ENCODE assay signal across 18 mouse cellular contexts in genomic region chr5:139949975-139950578, GRCm38 (mm10). TPM values are rescaled to one million over a fixed set of nuclear protein-coding genes. Genes with fewer than 3 reads are reported as not detected.
A peak's percentile ranks its signal among the peaks of the same experiment; 100 is the strongest.
DNase-seq lines count a peak whose midpoint lies in the region; ATAC-seq and TF ChIP-seq lines count a peak whose summit lies in the region.
"Had no signal": no experiment of that assay in that cellular context is flagged by ENCODE, and none has a peak within 500 bp of the region (broad histone marks: within the 10 kb centered on the region; RNA-seq: fewer than 3 reads in every experiment).

No protein-coding gene starts in this region.

- no peaks in the 10 kb centered on the region for H3K27me3 ChIP-seq in midbrain, embryonic 12.5 days
- no peaks in the 10 kb centered on the region for H3K27me3 ChIP-seq in midbrain, postnatal 0 days (ENCODE audit: insufficient read depth, low read length)
- no peaks in the 10 kb centered on the region for H3K27me3 ChIP-seq in hindbrain, embryonic 12.5 days
- H3K27me3 ChIP-seq in limb, embryonic 14.5 days (ENCODE audit: control insufficient read depth, insufficient read depth, low read length): no peaks in the 10 kb centered on the region
- H3K27me3 ChIP-seq: liver, embryonic 12.5 days had no signal

- H3K36me3 ChIP-seq in midbrain, embryonic 12.5 days: no peaks in the 10 kb centered on the region
- H3K36me3 ChIP-seq in midbrain, postnatal 0 days (ENCODE audit: insufficient read depth, low read length): no peaks in the 10 kb centered on the region
- no peaks in the 10 kb centered on the region for H3K36me3 ChIP-seq in hindbrain, embryonic 12.5 days
- no peaks in the 10 kb centered on the region for H3K36me3 ChIP-seq in limb, embryonic 14.5 days (ENCODE audit: control insufficient read depth, insufficient read depth, low read length)
- H3K36me3 ChIP-seq: liver, embryonic 12.5 days had no signal

- H3K4me2 ChIP-seq in midbrain, embryonic 12.5 days (replicated peaks): no peak overlapping the region
- H3K4me2 ChIP-seq in midbrain, postnatal 0 days (ENCODE audit: low read depth, low read length, poor library complexity, severe bottlenecking): no peak overlapping the region
- no peak overlapping the region for H3K4me2 ChIP-seq in hindbrain, embryonic 12.5 days (replicated peaks)
- no peak overlapping the region for H3K4me2 ChIP-seq in limb, embryonic 14.5 days (replicated peaks; ENCODE audit: low read depth, low read length, severe bottlenecking)
- H3K4me2 ChIP-seq: liver, embryonic 12.5 days; lung, embryonic 14.5 days had no signal

- 76% methylated on average over 11 of the region's 11 CpGs for WGBS in midbrain, embryonic 12.5 days
- 51% methylated on average over 11 of the region's 11 CpGs for WGBS in midbrain, postnatal 0 days
- 75% methylated on average over 11 of the region's 11 CpGs for WGBS in hindbrain, embryonic 12.5 days
- WGBS in limb, embryonic 14.5 days: 42% methylated on average over 11 of the region's 11 CpGs

- no peak for DNase-seq in midbrain, postnatal 0 days (ENCODE audit: low spot score)
- peak; percentile 66 for DNase-seq in limb, embryonic 14.5 days (ENCODE audit: low spot score)
- DNase-seq in heart, postnatal 25 days (ENCODE audit: low spot score): no peak
- no peak for DNase-seq in thymus, postnatal 36 days
- no peak for DNase-seq in heart, postnatal 10 days
- DNase-seq: adrenal gland, adult 2 months; cerebellum, adult 18-20 months; cerebellum, postnatal 36 days; gastrocnemius, postnatal 25 days; kidney, adult 8-10 months; lung, embryonic 14.5 days had no signal

- peak overlapping the region; percentile 54 for H3K27ac ChIP-seq in midbrain, embryonic 12.5 days (replicated peaks)
- no peak overlapping the region for H3K27ac ChIP-seq in midbrain, postnatal 0 days (ENCODE audit: low read depth, low read length)
- H3K27ac ChIP-seq in hindbrain, embryonic 12.5 days: peak overlapping the region; percentile 26
- H3K27ac ChIP-seq in limb, embryonic 14.5 days (replicated peaks; ENCODE audit: low read depth, low read length): peak overlapping the region; percentile 39; the same call in 1 of the 2 replicates
- H3K27ac ChIP-seq: liver, embryonic 12.5 days had no signal

- TF ChIP-seq CTCF in midbrain, postnatal 0 days (IDR thresholded peaks at IDR 0.05): no peak

- H3K4me1 ChIP-seq in midbrain, embryonic 12.5 days: peaks cover 18% of the 10 kb centered on the region
- H3K4me1 ChIP-seq in midbrain, postnatal 0 days (ENCODE audit: insufficient read depth, low read length): peaks cover 3% of the 10 kb centered on the region; the same call in 1 of the 2 replicates
- peaks cover 15% of the 10 kb centered on the region for H3K4me1 ChIP-seq in hindbrain, embryonic 12.5 days
- H3K4me1 ChIP-seq in limb, embryonic 14.5 days (ENCODE audit: control insufficient read depth, insufficient read depth, low read length): peaks cover 14% of the 10 kb centered on the region; the same call in 1 of the 2 replicates
- H3K4me1 ChIP-seq: liver, embryonic 12.5 days had no signal

- TF ChIP-seq POLR2A in limb, embryonic 14.5 days (IDR thresholded peaks at IDR 0.05; ENCODE audit: borderline replicate concordance, extremely low read depth, insufficient read depth, insufficient read length): no peak

- no peaks in the 10 kb centered on the region for H3K9me3 ChIP-seq in midbrain, embryonic 12.5 days
- H3K9me3 ChIP-seq in midbrain, postnatal 0 days (ENCODE audit: low read length): no peaks in the 10 kb centered on the region
- H3K9me3 ChIP-seq in hindbrain, embryonic 12.5 days (replicated peaks): no peaks in the 10 kb centered on the region
- no peaks in the 10 kb centered on the region for H3K9me3 ChIP-seq in limb, embryonic 14.5 days (ENCODE audit: control insufficient read depth, low read length)
- H3K9me3 ChIP-seq: liver, embryonic 12.5 days had no signal

- ATAC-seq in midbrain, embryonic 12.5 days (ENCODE audit: low FRiP score, low read depth): no peak
- no peak for ATAC-seq in midbrain, postnatal 0 days (ENCODE audit: low FRiP score)
- no peak for ATAC-seq in hindbrain, embryonic 12.5 days (ENCODE audit: low FRiP score)
- peak; percentile 62 for ATAC-seq in limb, embryonic 14.5 days (ENCODE audit: low FRiP score, low read depth)
- ATAC-seq: CD4-positive, CD25-positive, alpha-beta regulatory T cell, adult 4 months; inflammation-experienced regulatory T-cells, adult 6 months; liver, embryonic 12.5 days had no signal

- H3K9ac ChIP-seq in midbrain, embryonic 12.5 days (replicated peaks): no peak overlapping the region
- H3K9ac ChIP-seq in midbrain, postnatal 0 days (replicated peaks; ENCODE audit: low read length, poor library complexity, severe bottlenecking): no peak overlapping the region
- no peak overlapping the region for H3K9ac ChIP-seq in hindbrain, embryonic 12.5 days
- no peak overlapping the region for H3K9ac ChIP-seq in limb, embryonic 14.5 days (ENCODE audit: low read depth, low read length, severe bottlenecking)
- H3K9ac ChIP-seq: liver, embryonic 12.5 days; lung, embryonic 14.5 days had no signal

- no peak overlapping the region for H3K4me3 ChIP-seq in midbrain, embryonic 12.5 days
- no peak overlapping the region for H3K4me3 ChIP-seq in midbrain, postnatal 0 days (ENCODE audit: low read depth, low read length)
- no peak overlapping the region for H3K4me3 ChIP-seq in hindbrain, embryonic 12.5 days
- H3K4me3 ChIP-seq in limb, embryonic 14.5 days (replicated peaks; ENCODE audit: low read length): no peak overlapping the region
- H3K4me3 ChIP-seq: liver, embryonic 12.5 days had no signal

- intact Hi-C loops in heart, postnatal 25 days (cut with DNase I): no loop called here
- intact Hi-C loops in heart, postnatal 10 days (cut with DNase I): no loop called here

RNA-seq across cellular contexts. Expression of gene Elfn1, which starts 42.3 kb away (rescaled TPM):
- polyA plus RNA-seq in midbrain, embryonic 12.5 days (2016; fragmentation: Nextera tagmentation; extraction: Ambion mirVana): 0.94 and 1.2 TPM in 2 replicates
- 21.5 and 57.5 TPM in 2 replicates for total RNA-seq in midbrain, postnatal 0 days (2014; rRNA removed)
- polyA plus RNA-seq in midbrain, postnatal 0 days (2015; fragmentation: Nextera tagmentation; extraction: Ambion mirVana): 3.1 and 3.7 TPM in 2 replicates
- 1.7 and 2.0 TPM in 2 replicates for polyA plus RNA-seq in hindbrain, embryonic 12.5 days (2016; fragmentation: Nextera tagmentation; extraction: Ambion mirVana)
- 3.7 and 4.6 TPM in 2 replicates for polyA plus RNA-seq in limb, embryonic 14.5 days (2012; rRNA removed)
- polyA plus RNA-seq in limb, embryonic 14.5 days (2014; fragmentation: Nextera tagmentation; extraction: Ambion mirVana): 0.92 and 1.4 TPM in 2 replicates
- under 1 TPM; 0.13 to 0.14 TPM for total RNA-seq in heart, postnatal 25 days (2021)
- total RNA-seq in heart, postnatal 10 days (2021): under 1 TPM; 0.45 to 0.60 TPM
- total RNA-seq: gastrocnemius, postnatal 25 days; MEL; neutrophil, adult 5-6 weeks had no signal
- polyA plus RNA-seq: CD4-positive, CD25-positive, alpha-beta regulatory T cell, adult 4 months; inflammation-experienced regulatory T-cells, adult 6 months had no signal
